Mouse (Mus musculus) macrophage (primary cell): Measurements from ENCODE around the gene Htr1d. TPM values are rescaled to one million over a fixed set of nuclear protein-coding genes. Genes with fewer than 3 reads are reported as not detected.

Source experiments
- H3K27ac ChIP-seq: fragments of 350-480 bp; formaldehyde crosslinking; 2 replicates; pipeline ENCODE4 v1.9.0; 2021
- H3K36me3 ChIP-seq: fragments of 350-480 bp; formaldehyde crosslinking; 2 replicates; pipeline ENCODE4 v1.9.0; 2021; ENCODE audit errors: inconsistent target
- H3K4me3 ChIP-seq: fragments of 350-480 bp; formaldehyde crosslinking; 2 replicates; pipeline ENCODE4 v1.9.0; 2021; ENCODE audit errors: inconsistent target
- H3K79me2 ChIP-seq: fragments of 350-480 bp; formaldehyde crosslinking; 2 replicates; pipeline ENCODE4 v1.9.0; 2021; ENCODE audit errors: inconsistent target
- WGBS: methylation state at CpG from one replicate; pipeline ENCODE4 v1.1.7; 2026; ENCODE audit warnings: inconsistent platforms; ENCODE audit not compliant: missing documents; 5-methylcytosine and 5-hydroxymethylcytosine counted together
- polyA plus RNA-seq: library from polyadenylated mRNA; stranded (reverse); fragments of 250-400 nt; gene quantifications from 3 replicates; pipeline ENCODE4 v1.2.4, GENCODE M21; 2018; ENCODE audit warnings: inconsistent platforms

The Htr1d gene
- polyA plus RNA-seq, 1 experiment from 2014 or later: not detected

- Histone ChIP-seq H3K79me2 (no peaks in the 10 kb centered on the region), H3K36me3 (no peaks in the 10 kb centered on the region), H3K27ac (no peak overlapping the region), H3K4me3 (no peak overlapping the region)
- 74% methylated on average over 6 of the region's 6 CpGs for WGBS
Observed at GRCm38 (mm10) chr4:136461761-136462085, 38.4 kb downstream of the Htr1d start.

- no peaks in the 10 kb centered on the region for H3K36me3 ChIP-seq
- WGBS: 17% methylated on average over 50 of the region's 64 CpGs
- no peak within 1 kb of the TSS for H3K27ac ChIP-seq
- H3K4me3 ChIP-seq: peak within 1 kb of the TSS; percentile 27; the same call in 1 of the 2 replicates
- no peaks in the 10 kb centered on the region for H3K79me2 ChIP-seq
Observed at GRCm38 (mm10) chr4:136462086-136462838, 38.9 kb downstream of the Htr1d start, which contains the start of gene 6030445D17Rik. Gene 6030445D17Rik (plus strand): TSS chr4:136462250.

GRCm38 (mm10) chr4:136462839-136463178, 39.5 kb downstream of the Htr1d start:
- no peaks in the 10 kb centered on the region for H3K36me3 ChIP-seq
- H3K79me2 ChIP-seq: no peaks in the 10 kb centered on the region
- no peak overlapping the region for H3K27ac ChIP-seq
- WGBS: 11% methylated on average over 8 of the region's 8 CpGs
- peak overlapping the region; percentile 27; the same call in 1 of the 2 replicates for H3K4me3 ChIP-seq

- WGBS: 88% methylated on average over 9 of the region's 9 CpGs
- H3K36me3 ChIP-seq: no peaks in the 10 kb centered on the region
- no peaks in the 10 kb centered on the region for H3K79me2 ChIP-seq
- H3K4me3 ChIP-seq: no peak overlapping the region
- no peak overlapping the region for H3K27ac ChIP-seq
Observed at GRCm38 (mm10) chr4:136463436-136463835, 40.1 kb downstream of the Htr1d start.

GRCm38 (mm10) chr4:136466226-136466625, 42.9 kb downstream of the Htr1d start:
- H3K79me2 ChIP-seq: peaks cover 7% of the 10 kb centered on the region
- H3K36me3 ChIP-seq: no peaks in the 10 kb centered on the region
- no peak overlapping the region for H3K4me3 ChIP-seq
- WGBS: 83% methylated on average over 4 of the region's 4 CpGs
- H3K27ac ChIP-seq: no peak overlapping the region

GRCm38 (mm10) chr4:136468553-136469327, 45.4 kb downstream of the Htr1d start:
- Histone ChIP-seq H3K27ac (no peak overlapping the region), H3K36me3 (no peaks in the 10 kb centered on the region), H3K4me3 (no peak overlapping the region), H3K79me2 (peaks cover 32% of the 10 kb centered on the region)
- WGBS: 56% methylated on average over 14 of the region's 14 CpGs

- Histone ChIP-seq H3K79me2 (peaks cover 39% of the 10 kb centered on the region), H3K36me3 (no peaks in the 10 kb centered on the region), H3K4me3 (peak within 1 kb of the TSS; percentile 34), H3K27ac (no peak within 1 kb of the TSS)
- 9% methylated on average over 10 of the region's 36 CpGs for WGBS
Observed at GRCm38 (mm10) chr4:136469371-136469903, 46.1 kb downstream of the Htr1d start, which contains the start of gene Luzp1. Gene Luzp1 (plus strand): TSS chr4:136469761.

GRCm38 (mm10) chr4:136469941-136470346, 46.6 kb downstream of the Htr1d start:
- Histone ChIP-seq H3K79me2 (peaks cover 44% of the 10 kb centered on the region), H3K36me3 (no peaks in the 10 kb centered on the region), H3K27ac (no peak overlapping the region), H3K4me3 (peak overlapping the region; percentile 25; the same call in 1 of the 2 replicates)
- under 1% methylated on average over 50 of the region's 55 CpGs for WGBS

- H3K36me3 ChIP-seq: no peaks in the 10 kb centered on the region
- H3K27ac ChIP-seq: no peak overlapping the region
- H3K79me2 ChIP-seq: peaks cover 50% of the 10 kb centered on the region
- WGBS: 2% methylated on average over 58 of the region's 58 CpGs
- peak overlapping the region; percentile 34 for H3K4me3 ChIP-seq
Observed at GRCm38 (mm10) chr4:136470347-136471071, 47.2 kb downstream of the Htr1d start.

- whole genome bisulfite sequencing: 80% methylated on average over 1 of the region's 1 CpGs
- Histone ChIP-seq H3K36me3 (no peaks in the 10 kb centered on the region), H3K4me3 (no peak overlapping the region), H3K79me2 (peaks cover 100% of the 10 kb centered on the region), H3K27ac (no peak overlapping the region)
Observed at GRCm38 (mm10) chr4:136476692-136477091, 53.4 kb downstream of the Htr1d start.

GRCm38 (mm10) chr4:136486549-136486948, 63.2 kb downstream of the Htr1d start:
- Histone ChIP-seq H3K36me3 (no peaks in the 10 kb centered on the region), H3K4me3 (no peak overlapping the region), H3K27ac (no peak overlapping the region), H3K79me2 (peaks cover 100% of the 10 kb centered on the region)
- WGBS: 90% methylated on average over 2 of the region's 2 CpGs

Other genes starting within 250 kb of the Htr1d start
- 0.04 to 0.09 TPM (median 0.07 TPM) in 3 replicates for gene Asap3, start 217.2 kb upstream of the Htr1d start, polyA plus RNA-seq
- gene Tcea3, start 175.8 kb upstream of the Htr1d start, polyA plus RNA-seq: not detected in 3 replicates
- 6.8 to 8.2 TPM (median 7.8 TPM) in 3 replicates for gene Zfp46, start 138.8 kb upstream of the Htr1d start, polyA plus RNA-seq
- 38.7 to 76.3 TPM (median 63.8 TPM) in 3 replicates for gene Hnrnpr, start 112.6 kb upstream of the Htr1d start, polyA plus RNA-seq
- gene 6030445D17Rik, start 38.7 kb downstream of the Htr1d start, polyA plus RNA-seq: 0.13 TPM in 1 of 3 replicates, not detected in the others
- 11.1 to 15.6 TPM (median 13.1 TPM) in 3 replicates for gene Luzp1, start 46.2 kb downstream of the Htr1d start, polyA plus RNA-seq
- 24.0 to 31.4 TPM (median 26.0 TPM) in 3 replicates for gene Kdm1a, start 179.2 kb downstream of the Htr1d start, polyA plus RNA-seq
- not detected in 3 replicates for gene Tex46, start 186.9 kb downstream of the Htr1d start, polyA plus RNA-seq
- gene Lactbl1, start 199.1 kb downstream of the Htr1d start, polyA plus RNA-seq: not detected in 3 replicates